Mouse (Mus musculus): ENCODE measurements around the gene Ywhah.
"Not testable (repeated sequence)": the region's sequence is repeated elsewhere in the genome, so short reads cannot be mapped to it uniquely, and the experiment has no call there.

Ywhah gene

GRCm38 (mm10) chr5:33011132-33012106, 7.2 kb upstream of the Ywhah start:
- in situ Hi-C loops (cut with MseI, MboI) = no loop called here

DNA sequence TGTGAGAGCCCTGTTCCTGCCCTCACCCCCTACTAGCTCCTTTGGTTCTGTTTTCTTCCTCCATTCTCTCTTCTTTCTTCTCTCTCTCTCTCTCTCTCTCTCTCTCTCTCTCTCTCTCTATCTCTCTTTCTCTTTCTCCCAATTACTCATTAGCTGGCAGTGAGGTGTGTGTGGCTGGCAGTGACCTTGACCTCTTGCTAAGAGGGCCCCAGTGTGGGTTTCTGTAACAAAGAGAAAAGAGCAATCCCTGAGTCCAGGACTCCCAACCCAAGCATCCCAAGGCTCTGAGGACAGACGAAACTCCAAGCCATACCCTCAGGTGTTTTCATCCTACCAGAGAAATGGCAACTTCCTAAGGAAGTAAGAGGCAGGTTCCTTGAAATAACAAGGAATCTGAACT, 4.5 kb upstream of the Ywhah start:
- in situ Hi-C loops (cut with MseI, MboI) = no loop called here

GRCm38 (mm10) chr5:33015579-33015978, 3.0 kb upstream of the Ywhah start:
- in situ Hi-C loops (cut with MseI, MboI) = no loop called here

DNA sequence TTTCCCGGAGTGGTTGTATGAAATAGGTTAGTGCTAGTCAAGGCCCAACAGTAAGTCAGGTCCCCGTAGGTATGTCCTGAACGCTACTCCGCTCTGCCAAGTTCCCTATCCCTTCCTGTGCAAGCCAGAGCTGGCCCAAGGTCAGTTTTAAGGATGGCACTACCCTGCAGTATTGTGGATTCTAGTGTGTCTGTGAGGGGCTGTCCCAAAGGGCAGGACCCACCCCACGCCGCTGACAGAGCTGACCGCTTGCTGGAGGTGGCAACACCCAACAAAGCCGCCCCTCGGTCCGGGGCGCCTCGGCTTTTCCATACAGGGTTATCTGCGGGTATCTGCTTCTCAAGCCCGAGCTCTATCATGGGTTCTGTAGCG, 441 bp upstream of the Ywhah start:
- in situ Hi-C loops (cut with MseI, MboI) = no loop called here

DNA sequence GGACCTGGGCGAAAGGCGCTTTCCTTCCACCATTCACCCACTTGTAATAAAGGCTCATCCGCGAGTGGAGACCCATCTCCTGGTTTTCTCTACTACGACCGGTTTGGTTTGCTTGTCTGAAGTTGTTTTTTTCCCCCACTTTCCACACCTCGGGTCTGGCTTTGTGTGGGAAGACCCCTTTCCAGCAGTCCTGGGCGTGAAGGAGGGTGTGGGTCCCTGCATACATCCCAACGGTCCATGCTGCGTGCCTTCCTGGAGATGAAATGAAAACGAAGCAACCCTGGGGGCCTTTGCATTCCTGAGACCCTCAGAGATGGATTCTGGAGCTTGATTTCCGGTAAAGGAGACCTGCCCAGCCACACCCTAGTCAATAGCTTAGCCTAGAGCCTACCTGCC, 808 bp downstream of the Ywhah start:
- in situ Hi-C loops (cut with MseI, MboI) = no loop called here

DNA sequence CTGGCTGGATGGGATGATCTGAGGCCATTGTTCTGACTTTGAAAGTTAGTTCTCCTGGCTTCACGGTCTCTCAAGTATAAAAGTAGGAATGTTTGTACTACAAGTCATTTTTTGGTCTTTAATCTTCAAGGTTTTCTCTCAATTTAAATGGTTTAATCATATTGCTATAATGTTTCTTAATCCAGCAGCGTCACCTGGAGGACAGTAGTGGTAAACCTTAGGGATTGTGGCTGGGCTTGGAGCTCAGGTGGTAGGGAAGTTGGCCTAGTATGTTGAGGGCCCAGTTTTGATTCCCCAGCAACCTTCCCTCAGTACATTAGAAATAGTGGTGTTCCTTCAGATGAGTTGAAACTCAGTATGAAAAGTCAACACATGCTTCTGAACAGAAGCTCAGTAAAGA, 3.0 kb downstream of the Ywhah start:
- in situ Hi-C loops (cut with MseI, MboI) = loop anchor here (10.0 kb wide), 1 partner anchor 87 kb away; no protein-coding TSS in a partner anchor

- in situ Hi-C loops (cut with MseI, MboI) = loop anchor here (10.0 kb wide), 1 partner anchor 89 kb away; no protein-coding TSS in a partner anchor
Observed at GRCm38 (mm10) chr5:33023337-33023736, 4.7 kb downstream of the Ywhah start.

GRCm38 (mm10) chr5:33024474-33024873, 5.9 kb downstream of the Ywhah start:
- in situ Hi-C loops (cut with MseI, MboI) = loop anchor here (10.0 kb wide), 1 partner anchor 90 kb away; no protein-coding TSS in a partner anchor

- in situ Hi-C loops (cut with MseI, MboI) = loop anchor here (10.0 kb wide), 1 partner anchor 94 kb away; no protein-coding TSS in a partner anchor
Observed at GRCm38 (mm10) chr5:33028656-33029055, 10.0 kb downstream of the Ywhah start.

GRCm38 (mm10) chr5:33030425-33031175, 12.0 kb downstream of the Ywhah start:
- in situ Hi-C loops (cut with MseI, MboI) = no loop called here

DNA sequence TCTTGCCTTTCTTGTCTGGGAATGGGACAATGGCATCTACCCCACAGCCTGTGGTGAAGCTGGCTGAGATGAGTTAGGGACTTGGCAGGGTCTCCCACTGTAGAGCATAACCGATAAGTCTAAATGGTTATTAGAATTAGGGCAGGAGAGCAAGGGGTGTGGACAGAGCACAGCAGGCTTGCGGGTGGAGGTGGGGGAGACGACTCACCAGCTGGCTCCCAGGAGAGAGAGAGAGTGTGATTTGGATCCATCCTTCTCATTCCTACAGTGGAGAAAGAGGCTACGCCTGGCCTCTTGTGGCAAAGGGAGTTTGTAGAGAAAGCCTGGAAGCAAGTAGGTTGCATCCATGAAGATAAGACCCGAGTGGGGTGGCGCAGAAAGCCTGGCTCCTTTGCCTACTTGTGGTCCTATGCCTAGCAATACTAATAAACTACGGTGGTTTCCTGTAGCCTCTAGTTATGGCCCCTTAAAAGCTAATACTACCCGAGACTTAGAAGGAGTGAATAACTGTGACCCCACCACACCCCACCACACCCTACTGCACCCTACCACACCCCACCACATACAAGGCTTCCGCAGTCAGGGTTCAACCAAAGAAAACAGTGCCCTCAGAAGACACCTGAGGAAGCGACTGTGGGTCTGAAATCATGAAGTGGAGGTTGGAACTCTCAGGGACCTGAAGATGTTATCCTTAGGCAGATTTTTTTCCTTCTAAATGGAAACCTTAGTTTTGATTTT, 13.6 kb downstream of the Ywhah start:
- in situ Hi-C loops (cut with MseI, MboI) = no loop called here

DNA sequence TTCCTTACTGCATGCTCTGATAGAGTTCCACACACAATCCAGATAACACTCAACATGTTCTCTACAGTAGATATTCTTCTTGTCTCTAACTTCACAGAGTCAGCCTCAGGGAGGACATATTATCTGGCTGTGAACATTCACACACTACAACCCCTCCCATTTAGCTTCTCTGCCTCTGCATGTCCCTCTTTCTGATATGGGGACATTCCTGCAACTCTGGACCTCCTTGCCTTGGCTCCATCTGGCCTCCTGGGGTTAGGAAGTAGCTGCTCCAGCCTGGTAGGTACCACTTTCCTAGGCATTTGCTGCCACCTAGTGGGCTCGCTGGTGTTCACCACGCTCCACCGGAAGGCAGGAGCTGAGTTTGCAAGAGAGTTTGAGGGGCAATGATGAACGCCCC, 14.5 kb downstream of the Ywhah start:
- in situ Hi-C loops (cut with MseI, MboI) = no loop called here

DNA sequence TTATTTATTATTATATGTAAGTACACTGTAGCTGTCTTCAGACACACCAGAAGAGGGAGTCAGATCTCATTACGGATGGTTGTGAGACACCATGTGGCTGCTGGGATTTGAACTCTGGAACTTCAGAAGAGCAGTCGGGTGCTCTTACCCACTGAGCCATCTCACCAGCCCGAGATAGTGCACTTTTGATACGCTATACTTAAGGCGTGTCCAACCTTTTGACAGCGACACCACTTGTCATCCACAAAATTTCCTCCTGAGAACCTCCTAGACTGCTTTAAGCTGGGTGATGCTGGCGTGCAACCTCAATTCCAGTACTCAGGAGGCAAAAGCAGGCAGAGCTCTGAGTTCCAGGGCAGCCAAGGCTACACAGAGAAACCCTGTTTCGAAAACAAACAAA, 15.0 kb downstream of the Ywhah start:
- in situ Hi-C loops (cut with MseI, MboI) = not testable (repeated sequence)

DNA sequence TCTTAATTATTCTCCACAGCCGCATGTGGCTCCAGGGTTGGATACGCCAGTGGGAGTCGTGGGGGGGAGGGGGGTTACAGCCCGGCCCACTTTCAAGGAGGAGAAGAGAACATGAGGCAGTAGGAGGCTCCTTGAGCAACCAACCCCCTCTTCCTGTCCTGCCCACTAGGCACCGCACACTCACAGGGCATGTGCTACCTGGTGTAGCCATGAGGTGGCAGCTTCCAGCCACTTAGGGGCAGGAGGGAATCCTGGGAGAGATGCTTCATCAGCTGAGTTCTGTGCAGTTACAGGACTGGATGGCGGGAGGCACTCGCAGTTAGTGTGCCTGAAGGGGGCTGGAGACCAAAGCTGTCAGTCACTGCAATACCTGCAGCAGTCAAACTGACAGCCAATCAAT, 15.5 kb downstream of the Ywhah start:
- in situ Hi-C loops (cut with MseI, MboI) = no loop called here

DNA sequence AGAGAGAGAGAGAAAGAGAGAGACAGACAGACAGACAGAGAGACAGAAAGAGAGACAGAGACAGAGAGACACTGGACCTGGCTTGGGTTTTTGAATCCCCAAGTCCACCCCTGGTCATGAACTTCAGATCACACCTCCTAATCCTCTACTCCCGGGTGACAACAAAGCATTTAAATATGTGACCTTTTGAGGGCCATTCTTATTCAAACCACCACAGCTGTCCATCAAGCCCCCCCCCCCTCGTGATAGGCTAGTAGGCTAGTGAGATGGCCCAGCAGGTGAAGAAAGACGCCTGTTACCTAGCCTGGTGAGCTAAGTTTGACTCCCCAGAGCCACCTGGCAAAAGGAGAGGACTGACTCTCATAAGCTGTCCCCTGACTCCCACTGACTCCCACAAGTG, 16.3 kb downstream of the Ywhah start:
- in situ Hi-C loops (cut with MseI, MboI) = loop anchor here in 1 of 2 experiments (5.0 kb wide), 1 partner anchor 107 kb away; no protein-coding TSS in a partner anchor

- in situ Hi-C loops (cut with MseI, MboI) = loop anchor here in 1 of 2 experiments (5.0 kb wide), 1 partner anchor 103 kb away; no protein-coding TSS in a partner anchor
Observed at GRCm38 (mm10) chr5:33038656-33039509, 20.3 kb downstream of the Ywhah start.

GRCm38 (mm10) chr5:33039510-33039911, 20.9 kb downstream of the Ywhah start:
- in situ Hi-C loops (cut with MseI, MboI) = loop anchor here in 1 of 2 experiments (5.0 kb wide), 1 partner anchor 103 kb away; no protein-coding TSS in a partner anchor

- in situ Hi-C loops (cut with MseI, MboI) = not testable (repeated sequence)
Observed at GRCm38 (mm10) chr5:33040735-33041134, 22.1 kb downstream of the Ywhah start.

- in situ Hi-C loops (cut with MseI, MboI) = no loop called here
Observed at GRCm38 (mm10) chr5:33043397-33043796, 24.8 kb downstream of the Ywhah start.

DNA sequence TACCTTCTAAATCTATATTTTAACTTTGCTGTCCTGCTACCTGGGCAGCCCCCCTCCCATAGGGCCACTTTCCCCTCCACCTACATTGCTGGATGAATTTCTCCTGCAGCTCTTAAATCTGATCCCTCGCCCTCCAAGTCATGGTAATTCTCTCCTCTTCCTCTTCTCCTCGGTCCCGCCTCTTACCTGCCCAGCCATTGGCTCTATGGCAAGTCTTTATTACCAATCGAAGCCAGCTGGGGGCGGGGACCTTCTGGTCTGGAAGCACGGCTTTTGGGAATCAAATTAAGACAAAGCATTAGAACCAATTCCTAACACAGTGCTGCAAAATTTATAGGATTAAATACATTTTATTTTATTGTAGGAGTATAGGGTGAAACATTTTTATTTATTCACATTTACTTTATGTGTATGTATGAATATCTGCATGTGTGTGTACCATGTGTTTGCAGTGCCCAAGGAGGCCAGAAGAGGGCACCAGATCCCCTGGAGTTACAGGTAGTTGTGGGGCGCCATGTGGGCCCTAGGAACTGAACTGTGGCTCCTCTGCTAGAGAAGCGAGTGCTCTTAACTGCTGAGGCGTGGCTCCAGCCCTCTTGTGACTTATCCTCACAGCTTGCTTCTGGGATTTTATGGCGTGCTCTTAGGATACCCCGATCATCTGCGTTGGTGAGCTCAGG, 26.2 kb downstream of the Ywhah start:
- in situ Hi-C loops (cut with MseI, MboI) = loop anchor here in 1 of 2 experiments (5.0 kb wide), 1 partner anchor 103 kb away; no protein-coding TSS in a partner anchor

All from mouse trophoblast stem cell (cell line).